Mouse (Mus musculus) cerebellum, adult 2 months (tissue): ENCODE results near the gene Slc7a5.

Experiments used
- CTCF ChIP-seq: fragments of 200-500 bp; IDR thresholded peaks from 2 replicates; pipeline ENCODE4 v1.5.1; 2011; ENCODE audit warnings: low read depth, mild to moderate bottlenecking, control low read depth, low read length, moderate library complexity, borderline replicate concordance; ENCODE audit not compliant: insufficient read depth
- POLR2A ChIP-seq: fragments of 200-500 bp; IDR thresholded peaks from 2 replicates; pipeline ENCODE4 v1.6.1; 2011; ENCODE audit warnings: low read length, control low read depth, borderline replicate concordance; ENCODE audit not compliant: insufficient read depth

GRCm38 (mm10) chr8:121889317-121889716 lies 18.2 kb downstream of the Slc7a5 start:
- TF ChIP-seq POLR2A (no peak), CTCF (no peak)
